17 mouse cellular contexts compared by ENCODE assay signal in genomic region chr2:172433746-172434145, GRCm38 (mm10). TPM values are rescaled to one million over a fixed set of nuclear protein-coding genes. Genes with fewer than 3 reads are reported as not detected.
DNase-seq lines count a peak whose midpoint lies in the region.
"Had no signal": no experiment of that assay in that cellular context is flagged by ENCODE, and none has a peak within 500 bp of the region (broad histone marks: within the 10 kb centered on the region; RNA-seq: fewer than 3 reads in every experiment).

No protein-coding gene starts in this region.

- peak; percentile 69 to 71 for DNase-seq in B cell, adult 2 months
- DNase-seq in R1 (ENCODE audit: low read depth, low spot score) = peak; percentile 38
- peak; percentile 81 for DNase-seq in naive thymus-derived CD4-positive, alpha-beta T cell, adult 2 months (ENCODE audit: low read depth)
- DNase-seq in thymus, postnatal 0 days (ENCODE audit: low spot score) = peak; percentile 93
- DNase-seq in adrenal gland, adult 18-20 months (ENCODE audit: low spot score in 2 of 2) = no peak
- DNase-seq in left cerebral cortex, adult 11 months (ENCODE audit: low spot score) = no peak
- DNase-seq in urinary bladder, postnatal 36 days (ENCODE audit: low spot score in 2 of 2) = no peak
- DNase-seq: gastrocnemius, postnatal 14 days; kidney, adult 9 months; layer of hippocampus, adult 9-11 months; lung, embryonic 14.5 days; right cerebral cortex, adult 18-20 months had no signal

RNA-seq across cellular contexts. Expression of gene Rtf2, which starts 6.6 kb away (rescaled TPM):
- polyA plus RNA-seq in thymus, postnatal 0 days (2015; fragmentation: Nextera tagmentation; extraction: Ambion mirVana) = 132 and 144 TPM in 2 replicates
- 10 to 100 TPM; 75.6 to 81.7 TPM for total RNA-seq in adrenal gland, adult 18-20 months (2021)

RNA-seq across cellular contexts. Expression of gene Gcnt7, which starts 24.6 kb away (rescaled TPM):
- 0.84 and 2.0 TPM in 2 replicates for polyA plus RNA-seq in thymus, postnatal 0 days (2015; fragmentation: Nextera tagmentation; extraction: Ambion mirVana)
- not detected for total RNA-seq in adrenal gland, adult 18-20 months (2021)
- total RNA-seq: adrenal gland, postnatal 4 days; gastrocnemius, postnatal 14 days had no signal
- polyA plus RNA-seq: cortical plate, adult 2 months had no signal

RNA-seq across cellular contexts. Expression of gene Fam209, which starts 38.6 kb away (rescaled TPM):
- polyA plus RNA-seq in thymus, postnatal 0 days (2015; fragmentation: Nextera tagmentation; extraction: Ambion mirVana) = 0.90 and 1.0 TPM in 2 replicates
- not detected for total RNA-seq in adrenal gland, adult 18-20 months (2021)
- polyA plus RNA-seq: cortical plate, adult 2 months; hindbrain, embryonic 15.5 days; midbrain, embryonic 15.5 days; neural tube, embryonic 14.5 days had no signal

RNA-seq across cellular contexts. Expression of gene Cass4, which starts 40.2 kb away (rescaled TPM):
- 2.3 and 2.4 TPM in 2 replicates for polyA plus RNA-seq in thymus, postnatal 0 days (2015; fragmentation: Nextera tagmentation; extraction: Ambion mirVana)
- total RNA-seq in adrenal gland, adult 18-20 months (2021) = under 1 TPM; 0.13 to 0.16 TPM

Comparison
In these comparisons a context has a peak if more than half of its experiments do, and no peak if none do; other contexts are left out.
1. DNase-seq: peak in B cell, adult 2 months (2 of 2), R1 (single experiment), naive thymus-derived CD4-positive, alpha-beta T cell, adult 2 months (single experiment) and thymus, postnatal 0 days (single experiment); none in adrenal gland, adult 18-20 months (0 of 2), left cerebral cortex, adult 11 months (single experiment) and urinary bladder, postnatal 36 days (0 of 2).